Mouse (Mus musculus) lung, postnatal 25 days (tissue): Measurements from ENCODE around the gene Kbtbd12.

Source experiments
- DNase-seq: peaks from one replicate; pipeline ENCODE4 v3.0.0; 2022; ENCODE audit warnings: low spot score

Kbtbd12 gene

DNA sequence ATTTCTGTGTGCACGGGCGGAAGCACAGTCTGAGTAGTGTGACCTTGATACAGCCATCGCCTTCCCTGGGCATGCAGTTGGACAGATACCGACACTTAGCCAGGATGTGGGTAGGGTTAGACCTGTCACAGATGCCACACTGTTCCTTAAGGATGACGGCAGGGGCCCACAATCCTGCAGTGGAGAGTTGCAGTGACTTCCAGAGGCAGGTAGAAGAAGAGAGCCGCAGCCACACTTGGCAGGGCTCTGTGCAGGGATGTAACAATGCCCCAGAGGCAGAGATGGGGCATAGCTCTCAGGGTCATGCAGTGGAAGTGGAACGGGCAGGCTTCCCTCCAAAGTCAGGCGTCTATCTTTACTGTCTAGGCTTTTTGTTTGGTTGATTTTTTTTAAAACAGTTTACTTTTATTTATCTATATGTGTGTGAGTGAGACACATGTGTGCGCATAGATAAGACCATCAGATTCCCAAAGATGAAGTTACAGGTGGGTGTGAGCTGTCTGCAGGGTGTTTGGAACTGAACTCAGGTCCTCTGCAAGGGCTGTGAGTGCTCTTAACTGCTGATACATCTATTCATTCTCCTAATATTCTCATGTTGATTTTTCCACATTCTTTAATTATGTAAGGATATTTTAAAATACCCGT lies 89.2 kb downstream of the Kbtbd12 start:
- DNase-seq = no peak

DNA sequence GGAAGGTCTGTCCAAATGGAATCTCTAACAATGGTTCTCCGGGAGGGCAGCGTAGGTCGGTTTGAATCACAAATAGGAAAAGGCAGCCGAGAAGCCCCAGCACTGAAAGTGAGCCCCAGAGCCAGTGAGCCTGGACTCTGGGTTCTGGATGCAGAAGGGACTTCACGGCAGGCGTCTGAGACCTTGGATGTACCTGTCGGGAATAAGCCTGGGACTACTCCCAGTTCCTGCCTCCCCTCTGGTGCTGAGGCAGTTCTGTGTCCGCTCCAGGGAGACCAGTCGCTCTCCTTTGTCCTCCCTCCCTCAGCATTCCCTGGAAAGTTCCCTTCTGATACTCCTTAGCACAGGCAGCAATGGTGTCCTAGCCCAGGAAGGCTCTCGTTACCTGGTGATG lies 92.4 kb downstream of the Kbtbd12 start:
- no peak for DNase-seq

DNA sequence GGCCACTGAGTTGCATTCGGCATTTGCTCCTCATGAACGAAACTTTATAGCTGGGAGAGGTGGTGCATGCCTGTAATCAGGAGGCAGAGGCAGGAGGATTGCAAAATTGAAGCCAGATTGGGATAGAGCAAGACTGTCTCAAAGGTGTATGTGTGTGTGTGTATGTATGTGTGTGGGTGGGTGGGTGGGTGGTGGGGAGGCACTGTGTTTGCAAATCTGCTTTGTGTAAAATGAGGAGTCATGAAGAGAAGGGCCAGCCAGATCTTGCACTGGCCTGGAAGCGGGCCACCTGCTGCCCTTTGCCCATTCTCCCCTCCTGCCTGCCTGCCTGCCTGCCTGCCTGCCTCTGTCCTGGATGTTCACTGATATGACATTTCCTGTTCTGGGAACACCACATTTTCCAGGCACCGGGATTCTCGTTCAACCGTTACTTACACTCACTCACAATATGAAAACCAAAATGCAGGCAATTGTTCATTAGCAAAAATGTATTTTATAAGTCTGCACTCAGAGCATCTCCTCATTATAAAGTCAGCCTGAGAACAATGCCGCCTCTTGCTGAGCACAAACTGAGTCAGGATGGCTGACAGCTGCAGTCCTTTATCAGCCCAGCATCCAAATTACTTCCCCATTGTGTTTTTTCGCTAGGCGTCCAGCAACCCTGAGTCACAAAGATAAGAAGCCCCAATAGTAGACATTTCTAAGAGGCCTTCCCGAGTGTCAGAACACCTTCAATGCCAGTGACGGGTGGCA lies 92.9 kb downstream of the Kbtbd12 start:
- DNase-seq = no peak

DNA sequence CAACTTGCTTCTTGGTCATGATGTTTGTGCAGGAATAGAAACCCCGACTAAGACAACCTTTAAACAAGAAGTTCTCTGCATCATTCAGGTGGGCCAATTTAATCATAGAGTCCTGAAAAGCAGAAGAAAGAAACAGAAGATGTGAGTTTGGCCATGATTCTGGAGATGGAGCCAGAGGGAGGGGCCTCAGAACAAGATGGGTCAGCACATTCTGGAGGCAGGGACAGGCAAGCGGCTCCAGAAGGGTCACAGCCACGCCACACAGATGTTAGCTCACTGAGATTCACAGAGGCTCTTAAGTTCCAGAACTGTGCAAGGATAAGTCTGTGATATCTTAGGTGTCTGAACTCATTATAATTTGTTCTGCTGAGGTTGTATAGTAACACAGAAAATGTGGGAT lies 93.5 kb downstream of the Kbtbd12 start:
- DNase-seq = no peak

DNA sequence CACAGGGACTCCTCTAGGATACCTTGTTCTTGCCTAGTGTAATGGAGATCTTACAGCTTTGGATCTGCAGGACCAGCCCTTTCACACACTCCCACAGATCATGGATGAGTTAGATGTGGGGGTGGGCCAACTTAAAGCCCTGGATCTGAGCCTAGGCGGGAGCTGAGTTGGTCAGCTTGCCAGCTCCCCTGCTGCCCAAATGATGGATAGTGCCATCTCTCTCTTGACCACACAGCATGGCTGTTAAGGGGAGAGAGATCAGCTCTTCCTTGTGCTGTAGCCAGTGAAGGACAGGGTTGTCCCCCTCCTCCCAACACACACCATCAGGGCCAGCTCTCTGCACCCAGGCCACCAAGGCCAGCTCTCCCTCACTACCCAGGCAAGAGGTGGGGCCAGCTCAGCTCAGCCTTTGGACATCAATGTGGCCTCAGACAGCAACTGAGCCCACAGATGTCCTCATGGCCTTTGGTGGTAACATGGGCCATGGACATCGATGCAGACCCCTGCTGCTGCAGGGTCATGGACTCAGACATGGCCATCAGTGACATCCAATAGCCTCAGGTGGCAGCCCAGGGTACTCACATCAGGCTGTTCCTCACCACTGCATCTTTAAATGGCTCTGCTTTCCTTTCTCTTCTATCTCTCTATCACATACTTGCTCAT lies 97.5 kb downstream of the Kbtbd12 start:
- DNase-seq = no peak

DNA sequence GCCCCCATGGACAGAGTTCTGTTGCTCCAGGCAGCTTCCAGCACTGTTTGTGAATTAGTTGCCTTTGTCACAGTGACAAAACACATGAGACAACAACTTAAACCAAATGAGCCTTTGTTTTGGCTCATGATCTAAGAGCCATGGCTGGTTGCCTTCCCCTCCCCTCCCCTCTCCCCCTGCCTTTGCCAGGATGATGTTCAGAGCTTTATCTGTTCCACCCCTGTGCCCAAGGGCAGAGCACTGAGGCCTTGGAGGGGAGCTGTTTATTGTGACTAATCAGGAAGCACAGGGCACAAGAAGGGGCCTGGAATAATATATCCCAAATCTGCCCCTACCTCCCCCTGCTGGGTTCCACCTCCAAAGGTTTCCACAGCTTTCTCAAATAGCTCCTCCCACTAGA lies 107.4 kb downstream of the Kbtbd12 start:
- DNase-seq = no peak

DNA sequence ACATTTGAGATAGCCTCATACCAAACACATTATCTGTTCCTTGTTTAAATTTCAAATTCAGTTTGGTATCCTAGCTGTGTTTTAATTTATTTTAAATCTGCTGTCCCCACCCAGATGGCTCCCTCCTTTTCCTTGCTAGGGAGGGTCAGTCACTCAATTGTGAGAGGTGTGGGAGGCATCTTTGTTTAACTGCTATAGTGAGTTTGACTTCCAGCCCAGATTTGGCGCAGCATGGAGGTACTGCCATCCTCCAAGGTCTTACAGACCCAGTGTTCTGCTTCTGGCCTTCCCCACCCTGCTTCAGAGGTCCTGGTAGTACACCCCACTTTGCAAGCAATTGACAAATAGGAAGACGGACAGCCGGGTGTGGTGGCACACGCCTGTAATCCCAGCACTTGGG lies 113.7 kb downstream of the Kbtbd12 start:
- DNase-seq = no peak

DNA sequence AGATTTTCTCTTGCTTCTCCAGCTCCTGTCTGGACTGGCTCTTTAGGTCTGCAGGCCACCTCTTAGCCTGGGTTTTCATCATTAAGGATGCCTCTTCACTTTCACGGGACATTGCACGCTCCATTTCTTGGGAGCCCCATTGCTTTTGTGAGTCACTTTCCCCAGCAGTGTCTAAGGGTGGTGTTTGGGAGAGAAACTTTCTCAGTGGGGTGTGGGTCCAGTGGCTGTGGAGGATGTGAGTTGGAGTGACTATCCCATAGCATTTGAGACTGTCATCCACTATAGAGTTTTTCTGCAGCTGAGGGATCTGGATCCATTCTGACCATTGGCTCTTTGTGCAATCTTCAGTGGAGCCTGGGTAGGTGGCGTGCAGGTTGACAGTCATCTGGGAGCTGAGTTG lies 114.3 kb downstream of the Kbtbd12 start:
- DNase-seq = no peak

DNA sequence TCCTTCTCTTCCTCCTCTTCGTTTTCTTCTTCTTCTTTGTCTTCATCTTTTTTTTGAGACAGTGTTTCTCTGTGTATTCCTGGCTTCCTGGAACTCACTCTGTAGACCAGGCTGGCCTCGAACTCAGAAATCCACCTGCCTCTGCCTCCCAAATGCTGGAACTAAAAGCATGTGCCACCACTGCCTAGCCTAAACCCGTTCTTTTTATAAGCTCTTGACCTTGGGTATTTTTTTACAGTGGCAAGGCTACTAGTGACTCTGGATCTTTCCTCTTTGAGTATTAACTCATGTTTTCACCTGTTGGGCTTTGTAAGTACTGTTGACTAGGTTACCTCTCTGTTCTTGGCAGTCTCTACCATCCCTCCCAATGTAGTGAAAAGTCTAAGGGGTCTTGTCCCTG lies 114.7 kb downstream of the Kbtbd12 start:
- no peak for DNase-seq

DNA sequence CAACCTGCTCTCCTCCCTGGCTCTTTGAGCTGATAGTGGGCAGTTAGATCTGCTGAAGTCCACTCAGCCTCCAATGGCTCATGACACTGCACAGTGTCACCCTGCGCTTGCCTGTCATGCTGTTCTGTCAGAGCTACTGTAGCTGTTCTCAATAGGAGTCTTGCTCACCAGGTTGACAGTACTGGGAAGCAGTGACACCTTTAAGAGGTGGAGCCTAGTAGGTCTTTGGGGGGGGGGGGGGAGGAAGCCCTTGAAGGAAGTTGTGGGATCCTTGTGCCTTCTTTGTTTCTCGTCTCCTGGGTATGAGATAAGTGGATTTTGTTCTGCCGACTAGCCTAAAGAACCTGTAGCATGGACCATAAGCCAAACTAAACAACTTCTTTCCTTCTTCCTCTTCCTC lies 115.1 kb downstream of the Kbtbd12 start:
- DNase-seq = no peak

DNA sequence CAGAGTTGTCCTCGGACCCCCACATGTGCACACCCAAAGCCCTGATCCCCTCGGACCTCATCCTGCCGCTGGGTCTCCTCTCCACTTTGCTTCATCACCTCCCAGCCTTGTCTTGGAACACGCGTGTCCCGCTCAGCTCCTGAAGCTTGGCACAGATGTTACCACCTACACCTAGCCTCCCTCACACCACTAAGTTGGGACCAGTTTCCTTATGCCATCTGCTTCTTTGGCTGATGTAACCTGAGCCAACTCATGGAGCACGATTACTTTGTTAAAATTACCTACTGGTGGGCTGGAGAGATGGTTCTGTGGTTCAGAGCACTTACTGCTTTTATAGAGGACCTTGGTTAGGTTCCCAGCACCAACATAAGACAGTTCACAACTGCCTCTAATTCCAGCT lies 115.9 kb downstream of the Kbtbd12 start:
- DNase-seq = no peak

DNA sequence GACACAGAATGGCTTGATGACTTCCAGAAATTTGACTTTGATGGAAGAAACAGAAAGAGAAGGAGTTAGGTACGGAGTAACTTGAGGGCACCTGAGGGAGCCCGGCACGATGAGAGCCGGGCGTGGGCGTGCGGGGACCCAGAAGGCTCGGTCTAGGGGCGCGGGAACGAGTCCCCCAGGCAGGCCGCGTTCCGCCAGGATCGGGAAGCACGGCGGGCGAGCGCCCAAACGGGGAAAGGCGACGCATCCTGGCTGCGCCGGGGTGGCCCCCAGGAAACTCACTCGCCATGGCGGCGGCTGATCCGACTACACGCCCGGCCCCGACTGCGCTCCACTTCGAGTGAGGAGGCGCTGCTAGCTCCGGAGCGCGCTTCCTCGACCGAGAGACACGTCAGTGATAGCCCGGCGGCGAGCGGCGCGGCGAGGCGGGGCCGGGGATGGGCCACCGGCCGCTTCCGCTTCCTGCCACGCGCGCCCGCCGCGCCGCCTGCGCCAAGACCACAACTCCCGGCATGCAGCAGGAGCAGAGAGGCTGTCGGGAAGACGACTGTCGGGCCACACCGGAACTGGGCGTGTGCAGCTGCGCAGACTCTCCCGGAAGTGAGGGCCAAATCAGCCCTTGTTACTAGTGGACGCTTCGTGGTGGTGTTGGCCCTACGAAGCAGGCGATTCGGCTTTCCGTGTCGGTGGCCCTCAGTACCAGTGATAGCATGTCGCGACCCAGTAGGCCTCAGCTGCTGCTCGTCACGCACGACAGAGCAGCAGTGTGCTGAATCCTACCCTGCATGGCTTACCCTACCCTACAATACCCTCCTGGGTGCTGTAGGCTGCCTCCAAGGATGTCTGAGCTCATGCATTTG lies 119.1 kb downstream of the Kbtbd12 start, which contains the start of gene Sec61a1:
Sec61a1 (minus strand) TSS at position 502 of the 860 bp plus-strand sequence.
- peak; percentile 97 for DNase-seq

DNA sequence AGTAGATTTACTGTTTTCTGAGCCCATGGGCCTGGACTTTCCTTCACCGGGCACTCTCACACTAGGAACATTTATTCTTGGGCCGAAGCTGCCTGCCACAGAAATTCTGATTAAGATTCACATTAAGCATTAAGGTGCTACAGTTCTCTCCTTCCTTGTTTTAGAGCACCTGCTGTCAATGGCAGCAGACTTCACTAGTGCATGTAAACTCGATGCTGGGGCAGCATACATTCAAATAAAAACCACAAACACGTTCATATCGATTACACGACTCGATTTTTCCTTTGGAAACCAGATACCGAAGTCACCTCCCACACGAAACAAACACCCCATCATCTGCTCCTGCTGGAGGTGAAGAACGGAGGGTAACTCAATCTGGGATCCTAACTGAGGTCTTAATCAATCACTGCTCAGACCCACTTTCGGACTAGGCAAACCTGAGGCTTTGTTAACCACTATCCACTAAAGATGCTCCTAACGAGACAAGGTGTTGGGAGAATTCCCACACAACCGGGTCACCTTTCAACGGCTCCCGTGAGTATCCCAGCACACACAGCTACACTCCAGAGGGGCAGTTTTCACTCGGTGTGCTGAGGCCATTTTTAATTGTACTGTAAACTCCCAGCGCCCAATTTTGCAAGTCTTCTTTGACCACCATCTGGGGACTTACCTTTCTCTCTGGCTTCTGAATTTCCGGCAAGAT lies 119.9 kb downstream of the Kbtbd12 start:
- no peak for DNase-seq

DNA sequence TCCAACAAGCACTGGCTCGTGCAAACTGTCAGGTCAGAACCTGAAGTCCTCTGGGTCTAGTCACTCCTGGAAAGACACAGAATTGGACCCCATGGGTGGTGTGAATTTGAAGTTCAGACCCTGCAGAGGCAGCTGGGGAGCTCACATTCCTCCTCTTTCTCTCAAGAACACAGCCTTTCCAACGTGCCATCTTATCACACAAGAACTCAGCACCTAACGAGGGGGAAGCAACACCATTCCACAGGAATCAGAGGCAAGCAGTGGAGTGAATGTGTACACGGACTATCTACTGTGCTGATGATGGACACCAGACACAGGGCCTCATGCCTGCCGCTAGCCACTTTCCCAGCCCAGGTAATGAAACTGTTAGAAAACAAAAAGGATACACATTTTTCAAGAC lies 121.1 kb downstream of the Kbtbd12 start:
- no peak for DNase-seq

DNA sequence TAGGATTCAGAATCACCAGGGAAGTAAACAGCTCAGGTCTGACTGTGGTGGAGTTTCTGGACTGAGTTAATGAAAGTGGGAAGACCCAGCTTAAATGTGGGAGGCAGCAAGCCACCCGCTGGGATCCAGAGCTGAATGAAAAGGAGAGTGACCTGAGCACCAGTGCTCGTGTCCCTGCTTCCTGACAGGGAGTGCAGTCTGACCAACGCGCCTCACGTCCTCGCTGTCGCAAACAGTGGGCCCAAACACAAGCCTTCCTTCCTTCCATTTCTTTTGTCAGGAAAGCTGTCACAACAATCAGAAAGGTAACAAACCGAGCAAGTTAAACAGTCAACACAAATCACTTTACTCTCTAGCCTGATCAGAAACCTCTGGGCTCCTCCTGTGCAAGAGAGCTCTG lies 121.8 kb downstream of the Kbtbd12 start:
- DNase-seq = no peak

DNA sequence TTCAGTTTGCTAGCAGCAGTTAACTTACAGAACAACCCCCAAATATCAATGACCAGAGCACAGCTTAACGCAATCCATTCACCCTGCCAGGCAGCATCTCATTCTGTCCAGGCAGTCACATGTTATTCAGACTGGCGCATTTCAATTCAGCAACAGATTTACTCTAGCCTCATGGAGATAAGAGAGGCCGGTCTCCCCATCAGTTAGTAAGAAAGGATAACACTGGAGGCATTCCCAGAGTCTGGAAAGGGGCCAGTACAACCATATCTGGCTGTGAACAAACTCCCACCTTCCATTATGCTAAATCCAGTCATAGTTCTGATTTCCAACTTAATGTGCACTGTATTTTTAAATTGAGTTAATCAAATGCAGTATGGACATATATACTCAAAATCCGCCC lies 123.2 kb downstream of the Kbtbd12 start:
- no peak for DNase-seq

DNA sequence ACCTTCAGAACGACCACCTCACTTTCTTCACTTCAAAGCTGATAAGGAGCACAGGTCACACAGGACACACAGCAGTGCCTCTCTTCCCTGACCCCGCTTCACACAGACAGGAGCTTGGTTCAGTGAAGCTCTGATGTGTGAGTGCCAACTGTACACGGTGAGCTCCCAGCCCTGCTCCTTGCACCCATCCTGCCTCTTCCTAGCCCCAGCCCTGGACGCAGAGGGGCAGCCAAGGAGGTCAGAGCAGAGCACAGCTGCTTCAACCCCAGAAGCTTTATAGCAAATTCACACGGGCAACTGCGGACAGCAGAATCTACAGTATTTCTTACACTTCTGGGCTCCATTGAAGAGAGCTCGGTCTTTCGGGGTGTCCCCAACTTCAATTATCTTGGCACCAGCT lies 123.8 kb downstream of the Kbtbd12 start:
- DNase-seq = no peak

DNA sequence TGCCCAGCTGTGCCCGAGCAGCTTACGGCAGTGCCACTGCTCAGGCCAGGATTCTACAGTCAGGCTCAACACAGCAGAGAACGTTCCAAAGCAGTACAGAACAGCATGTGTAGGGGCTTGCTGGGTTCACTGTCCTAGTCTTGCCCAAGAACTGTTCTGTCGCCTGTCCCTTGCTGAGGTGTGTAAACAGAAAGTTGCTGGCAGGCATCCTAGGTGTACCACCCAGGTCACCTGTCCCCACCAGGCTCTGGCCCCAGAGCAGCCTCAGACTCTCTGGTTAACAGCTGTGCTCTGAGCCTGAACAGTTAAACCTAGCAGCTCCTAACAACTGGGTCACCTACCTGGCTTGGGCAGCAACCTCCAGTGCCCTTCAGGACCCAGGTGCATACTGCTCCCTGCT lies 134.7 kb downstream of the Kbtbd12 start:
- DNase-seq = no peak

DNA sequence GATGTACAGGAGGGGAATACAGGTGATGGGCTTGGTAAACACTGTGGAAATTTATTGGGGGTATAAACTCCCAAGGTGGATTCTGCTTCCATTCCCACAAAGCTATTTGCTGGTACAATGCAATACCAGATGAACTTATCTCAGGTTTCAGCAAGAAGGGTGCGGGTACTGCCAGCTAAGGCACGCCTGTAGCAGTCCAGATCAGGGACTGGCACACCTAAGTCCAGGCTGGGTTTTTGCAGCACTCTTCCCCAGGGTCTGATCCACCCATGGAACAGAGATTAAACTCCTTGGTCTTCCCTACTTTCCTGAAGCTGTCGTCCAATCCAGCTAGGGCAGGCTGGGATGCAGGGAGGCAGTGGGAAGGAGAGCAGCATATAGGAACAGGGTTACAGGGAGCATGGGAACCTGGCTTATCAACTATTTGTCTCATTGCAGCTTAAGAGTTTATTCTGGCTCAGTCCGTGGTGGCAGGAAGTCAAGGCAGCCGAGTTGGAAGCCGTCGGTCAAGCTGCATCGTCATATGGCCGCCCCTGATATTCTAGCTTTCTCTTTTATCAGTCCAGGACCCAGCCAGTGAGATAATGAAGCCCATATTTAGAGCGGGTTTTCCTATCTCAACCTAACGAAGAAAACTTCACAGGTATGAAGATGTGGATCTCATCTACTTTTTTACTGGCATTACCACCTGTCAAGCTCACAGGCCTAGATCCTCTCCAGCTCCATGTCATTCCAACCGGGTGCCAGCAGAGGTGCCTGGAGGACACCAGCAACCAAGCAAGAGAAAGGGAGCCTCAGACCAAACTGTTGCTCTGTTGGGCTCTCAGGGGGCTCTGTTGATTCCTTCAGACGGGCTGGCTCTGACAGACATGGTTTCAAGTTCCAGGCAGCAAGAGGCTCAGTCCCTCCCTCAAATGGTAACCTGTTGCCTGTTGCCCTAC lies 135.4 kb downstream of the Kbtbd12 start:
- no peak for DNase-seq

DNA sequence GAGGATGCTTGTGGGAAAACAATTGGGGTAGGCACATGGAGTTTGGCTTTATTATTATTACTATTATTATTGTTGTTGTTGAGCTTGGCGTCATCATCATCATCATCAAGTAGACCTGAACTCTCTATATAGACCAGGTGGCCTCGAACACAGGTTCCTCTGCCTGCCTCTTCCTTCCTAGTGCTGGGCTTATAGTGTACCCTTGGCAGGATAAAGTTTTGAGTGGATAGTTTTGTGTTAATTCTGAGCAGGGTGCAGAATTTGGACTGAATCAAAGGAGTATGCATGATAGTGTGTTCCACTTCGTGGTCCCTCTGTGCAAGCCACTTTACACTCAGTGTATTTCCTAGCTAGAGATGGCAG lies 137.4 kb downstream of the Kbtbd12 start:
- DNase-seq = no peak
